Mouse (Mus musculus): Measurements from ENCODE around the gene Repin1. TPM values are rescaled to one million over a fixed set of nuclear protein-coding genes. Genes with fewer than 3 reads are reported as not detected.
"Not testable (repeated sequence)": the region's sequence is repeated elsewhere in the genome, so short reads cannot be mapped to it uniquely, and the experiment has no call there.

Gene Repin1
- total and polyA plus RNA-seq, 2 experiments = 31.1 to 73.6 TPM

- Histone ChIP-seq H3K4me3 (ENCODE audit: insufficient read depth, low read depth, low read length) (no peak overlapping the region), H3K4me1 (ENCODE audit: control insufficient read depth, insufficient read depth, low read length) (no peaks in the 10 kb centered on the region), H3K79me2 (ENCODE audit: control insufficient read depth, insufficient read depth, low read length) (no peaks in the 10 kb centered on the region), H3K27me3 (ENCODE audit: control insufficient read depth, insufficient read depth, low read length) (no peaks in the 10 kb centered on the region), H3K27ac (replicated peaks; ENCODE audit: insufficient read depth, low read depth, low read length) (no peak overlapping the region), H3K36me3 (ENCODE audit: control insufficient read depth, insufficient read depth, low read length) (peaks cover 6% of the 10 kb centered on the region; the same call in 1 of the 2 replicates), H3K9ac (ENCODE audit: low read depth, low read length) (no peak overlapping the region)
- DNase-seq (ENCODE audit: extremely low read depth, low read depth, low spot score) = no peak
- no peak for TF ChIP-seq CTCF (IDR thresholded peaks at IDR 0.05; ENCODE audit: low read depth, low read length)
- no peak for TF ChIP-seq POLR2A (IDR thresholded peaks at IDR 0.05; ENCODE audit: extremely low read depth, insufficient read depth, low read length)
- whole genome bisulfite sequencing = 97% methylated on average over 30 of the region's 30 CpGs
Observed at GRCm38 (mm10) chr6:48620031-48620430, 26.3 kb downstream of the Repin1 start.

- H3K4me3 ChIP-seq (ENCODE audit: insufficient read depth, low read depth, low read length); H3K79me2 ChIP-seq (ENCODE audit: control insufficient read depth, insufficient read depth, low read length); H3K27me3 ChIP-seq (ENCODE audit: control insufficient read depth, insufficient read depth, low read length); H3K27ac ChIP-seq (replicated peaks; ENCODE audit: insufficient read depth, low read depth, low read length); H3K4me1 ChIP-seq (ENCODE audit: control insufficient read depth, insufficient read depth, low read length); H3K9ac ChIP-seq (ENCODE audit: low read depth, low read length); DNase-seq (ENCODE audit: extremely low read depth, low read depth, low spot score); H3K36me3 ChIP-seq (ENCODE audit: control insufficient read depth, insufficient read depth, low read length): not testable (repeated sequence)
- 93% methylated on average over 8 of the region's 8 CpGs for WGBS
Observed at GRCm38 (mm10) chr6:48622186-48622843, 28.6 kb downstream of the Repin1 start.

- DNase-seq (ENCODE audit: extremely low read depth, low read depth, low spot score) = no peak
- Histone ChIP-seq H3K79me2 (ENCODE audit: control insufficient read depth, insufficient read depth, low read length) (no peaks in the 10 kb centered on the region), H3K36me3 (ENCODE audit: control insufficient read depth, insufficient read depth, low read length) (peaks cover 6% of the 10 kb centered on the region; the same call in 1 of the 2 replicates), H3K4me3 (ENCODE audit: insufficient read depth, low read depth, low read length) (no peak overlapping the region), H3K9ac (ENCODE audit: low read depth, low read length) (no peak overlapping the region), H3K27me3 (ENCODE audit: control insufficient read depth, insufficient read depth, low read length) (peaks cover 6% of the 10 kb centered on the region; the same call in 1 of the 2 replicates), H3K27ac (replicated peaks; ENCODE audit: insufficient read depth, low read depth, low read length) (no peak overlapping the region), H3K4me1 (ENCODE audit: control insufficient read depth, insufficient read depth, low read length) (no peaks in the 10 kb centered on the region)
- 63% methylated on average over 1 of the region's 1 CpGs for WGBS
- TF ChIP-seq POLR2A (IDR thresholded peaks at IDR 0.05; ENCODE audit: extremely low read depth, insufficient read depth, low read length) (no peak), CTCF (IDR thresholded peaks at IDR 0.05; ENCODE audit: low read depth, low read length) (no peak)
Observed at GRCm38 (mm10) chr6:48623460-48623859, 29.8 kb downstream of the Repin1 start.

GRCm38 (mm10) chr6:48626464-48626863, 32.8 kb downstream of the Repin1 start, which contains the start of gene AI854703:
AI854703 (plus strand) TSS chr6:48626764.
- no peaks in the 10 kb centered on the region for H3K4me1 ChIP-seq (ENCODE audit: control insufficient read depth, insufficient read depth, low read length)
- peaks cover 12% of the 10 kb centered on the region for H3K27me3 ChIP-seq (ENCODE audit: control insufficient read depth, insufficient read depth, low read length)
- H3K36me3 ChIP-seq (ENCODE audit: control insufficient read depth, insufficient read depth, low read length) = no peaks in the 10 kb centered on the region
- no peak for TF ChIP-seq CTCF (IDR thresholded peaks at IDR 0.05; ENCODE audit: low read depth, low read length)
- TF ChIP-seq POLR2A (IDR thresholded peaks at IDR 0.05; ENCODE audit: extremely low read depth, insufficient read depth, low read length) = no peak
- 65% methylated on average over 8 of the region's 8 CpGs for WGBS
- no peak for DNase-seq (ENCODE audit: extremely low read depth, low read depth, low spot score)
- peak within 1 kb of the TSS; percentile 20; the same call in 1 of the 2 replicates for H3K4me3 ChIP-seq (ENCODE audit: insufficient read depth, low read depth, low read length)
- no peaks in the 10 kb centered on the region for H3K79me2 ChIP-seq (ENCODE audit: control insufficient read depth, insufficient read depth, low read length)
- H3K9ac ChIP-seq (ENCODE audit: low read depth, low read length) = no peak within 1 kb of the TSS
- H3K27ac ChIP-seq (replicated peaks; ENCODE audit: insufficient read depth, low read depth, low read length) = no peak within 1 kb of the TSS

- Histone ChIP-seq H3K36me3 (ENCODE audit: control insufficient read depth, insufficient read depth, low read length) (no peaks in the 10 kb centered on the region), H3K9ac (ENCODE audit: low read depth, low read length) (no peak overlapping the region), H3K79me2 (ENCODE audit: control insufficient read depth, insufficient read depth, low read length) (no peaks in the 10 kb centered on the region), H3K27me3 (ENCODE audit: control insufficient read depth, insufficient read depth, low read length) (peaks cover 12% of the 10 kb centered on the region), H3K4me3 (ENCODE audit: insufficient read depth, low read depth, low read length) (peak overlapping the region; percentile 20; the same call in 1 of the 2 replicates), H3K4me1 (ENCODE audit: control insufficient read depth, insufficient read depth, low read length) (no peaks in the 10 kb centered on the region), H3K27ac (replicated peaks; ENCODE audit: insufficient read depth, low read depth, low read length) (no peak overlapping the region)
- TF ChIP-seq CTCF (IDR thresholded peaks at IDR 0.05; ENCODE audit: low read depth, low read length) (no peak), POLR2A (IDR thresholded peaks at IDR 0.05; ENCODE audit: extremely low read depth, insufficient read depth, low read length) (no peak)
- 2% methylated on average over 32 of the region's 32 CpGs for WGBS
- DNase-seq (ENCODE audit: extremely low read depth, low read depth, low spot score) = peak; percentile 17
Observed at GRCm38 (mm10) chr6:48626984-48627383, 33.3 kb downstream of the Repin1 start.

- no peak for DNase-seq (ENCODE audit: extremely low read depth, low read depth, low spot score)
- H3K9ac ChIP-seq (ENCODE audit: low read depth, low read length) = no peak overlapping the region
- H3K27me3 ChIP-seq (ENCODE audit: control insufficient read depth, insufficient read depth, low read length) = peaks cover 12% of the 10 kb centered on the region
Observed at GRCm38 (mm10) chr6:48627511-48627924, 33.8 kb downstream of the Repin1 start.

More at GRCm38 (mm10) chr6:48627511-48627924, 33.8 kb downstream of the Repin1 start:
- H3K4me1 ChIP-seq (ENCODE audit: control insufficient read depth, insufficient read depth, low read length) = no peaks in the 10 kb centered on the region
- H3K27ac ChIP-seq (replicated peaks; ENCODE audit: insufficient read depth, low read depth, low read length) = no peak overlapping the region
- no peaks in the 10 kb centered on the region for H3K79me2 ChIP-seq (ENCODE audit: control insufficient read depth, insufficient read depth, low read length)
- H3K4me3 ChIP-seq (ENCODE audit: insufficient read depth, low read depth, low read length) = no peak overlapping the region
- no peaks in the 10 kb centered on the region for H3K36me3 ChIP-seq (ENCODE audit: control insufficient read depth, insufficient read depth, low read length)
- 27% methylated on average over 7 of the region's 7 CpGs for WGBS
- TF ChIP-seq CTCF (IDR thresholded peaks at IDR 0.05; ENCODE audit: low read depth, low read length) (no peak), POLR2A (IDR thresholded peaks at IDR 0.05; ENCODE audit: extremely low read depth, insufficient read depth, low read length) (no peak)
